Comparison of ENCODE assay signal across 19 mouse cellular contexts in the genomic region with DNA sequence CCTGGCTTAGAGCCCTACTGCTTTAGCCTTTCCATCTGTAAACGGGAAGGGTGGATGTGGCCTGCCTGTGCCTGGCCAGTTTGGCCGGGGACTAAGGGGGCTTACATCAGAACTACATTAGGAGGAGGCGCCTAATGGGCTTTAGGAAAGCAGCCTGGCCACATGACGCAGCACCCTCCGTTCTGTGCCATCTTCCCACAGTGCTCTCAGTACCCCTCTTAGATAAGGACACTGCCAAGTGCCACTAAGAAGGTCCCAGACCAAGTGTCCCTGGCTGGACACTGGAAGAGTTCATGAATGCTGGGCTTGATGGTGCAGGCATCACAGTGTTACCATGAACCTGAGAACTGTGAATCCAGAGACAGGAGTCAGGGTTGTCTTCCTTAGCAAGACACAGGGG. TPM values are rescaled to one million over a fixed set of nuclear protein-coding genes. Genes with fewer than 3 reads are reported as not detected.
A peak's percentile ranks its signal among the peaks of the same experiment; 100 is the strongest.
DNase-seq lines count a peak whose midpoint lies in the region; ATAC-seq and TF ChIP-seq lines count a peak whose summit lies in the region.
"Had no signal": no experiment of that assay in that cellular context is flagged by ENCODE, and none has a peak within 500 bp of the region (broad histone marks: within the 10 kb centered on the region; RNA-seq: fewer than 3 reads in every experiment).

No protein-coding gene starts in this region.

- TF ChIP-seq EP300 in liver, postnatal 0 days (IDR thresholded peaks at IDR 0.05; ENCODE audit: low read depth), result no peak

- no peak for ATAC-seq in forebrain, postnatal 0 days
- no peak for ATAC-seq in heart, embryonic 15.5 days (replicated peaks; ENCODE audit: insufficient number of reproducible peaks, insufficient read depth, low FRiP score, low read depth)
- ATAC-seq in erythroid progenitor cell, adult 5-6 weeks (replicated peaks; ENCODE audit: low FRiP score, poor library complexity, severe bottlenecking), result peak; percentile 36; the same call in 1 of the 2 replicates
- peak; percentile 16 for ATAC-seq in liver, postnatal 0 days
- ATAC-seq: activated CD4-positive, CD25-positive, alpha-beta regulatory T cell, adult 4 months; forebrain, embryonic 14.5 days; midbrain, embryonic 16.5 days had no signal

- H3K27me3 ChIP-seq in forebrain, embryonic 10.5 days (ENCODE audit: poor library complexity, severe bottlenecking), result no peaks in the 10 kb centered on the region
- no peaks in the 10 kb centered on the region for H3K27me3 ChIP-seq in forebrain, postnatal 0 days (ENCODE audit: insufficient read depth, low read length)
- no peaks in the 10 kb centered on the region for H3K27me3 ChIP-seq in heart, embryonic 15.5 days
- no peaks in the 10 kb centered on the region for H3K27me3 ChIP-seq in liver, postnatal 0 days (ENCODE audit: insufficient read depth, low read length)
- H3K27me3 ChIP-seq: neural tube, embryonic 12.5 days had no signal

- TF ChIP-seq CTCF in forebrain, postnatal 0 days (IDR thresholded peaks at IDR 0.05; ENCODE audit: low read depth), result no peak
- no peak for TF ChIP-seq CTCF in liver, postnatal 0 days (IDR thresholded peaks at IDR 0.05; ENCODE audit: low read depth)

- no peaks in the 10 kb centered on the region for H3K9me3 ChIP-seq in forebrain, embryonic 10.5 days
- no peaks in the 10 kb centered on the region for H3K9me3 ChIP-seq in forebrain, postnatal 0 days (ENCODE audit: low read length)
- H3K9me3 ChIP-seq in heart, embryonic 15.5 days (replicated peaks), result no peaks in the 10 kb centered on the region
- H3K9me3 ChIP-seq in liver, postnatal 0 days (ENCODE audit: low read length), result no peaks in the 10 kb centered on the region
- H3K9me3 ChIP-seq: hindbrain, embryonic 10.5 days; neural tube, embryonic 12.5 days had no signal

- H3K4me3 ChIP-seq in forebrain, embryonic 10.5 days, result no peak overlapping the region
- no peak overlapping the region for H3K4me3 ChIP-seq in forebrain, postnatal 0 days (ENCODE audit: low read depth, low read length)
- H3K4me3 ChIP-seq in heart, embryonic 15.5 days, result no peak overlapping the region
- H3K4me3 ChIP-seq in liver, postnatal 0 days (ENCODE audit: low read depth, low read length), result no peak overlapping the region
- H3K4me3 ChIP-seq: hindbrain, embryonic 10.5 days; left cerebral cortex, adult 2 months; neural tube, embryonic 12.5 days had no signal

- no peak overlapping the region for H3K4me2 ChIP-seq in forebrain, postnatal 0 days (ENCODE audit: low read depth)
- H3K4me2 ChIP-seq in heart, embryonic 15.5 days, result no peak overlapping the region
- peak overlapping the region; percentile 55 for H3K4me2 ChIP-seq in liver, postnatal 0 days (ENCODE audit: low read depth, low read length)
- H3K4me2 ChIP-seq: neural tube, embryonic 12.5 days had no signal

- no peak overlapping the region for H3K9ac ChIP-seq in forebrain, postnatal 0 days
- no peak overlapping the region for H3K9ac ChIP-seq in heart, embryonic 15.5 days
- no peak overlapping the region; the same call in 1 of the 2 replicates for H3K9ac ChIP-seq in liver, postnatal 0 days (replicated peaks)
- H3K9ac ChIP-seq: neural tube, embryonic 12.5 days had no signal

- no peaks in the 10 kb centered on the region; the same call in 1 of the 2 replicates for H3K36me3 ChIP-seq in forebrain, embryonic 10.5 days (replicated peaks)
- no peaks in the 10 kb centered on the region for H3K36me3 ChIP-seq in forebrain, postnatal 0 days (ENCODE audit: insufficient read depth)
- no peaks in the 10 kb centered on the region for H3K36me3 ChIP-seq in heart, embryonic 15.5 days
- H3K36me3 ChIP-seq in liver, postnatal 0 days (replicated peaks; ENCODE audit: insufficient read depth, low read length), result peaks cover 14% of the 10 kb centered on the region
- H3K36me3 ChIP-seq: hindbrain, embryonic 10.5 days; neural tube, embryonic 12.5 days had no signal

- H3K27ac ChIP-seq in forebrain, embryonic 10.5 days, result 0 out of 2 replicates have a peak overlapping the region, but pooled peaks have one; percentile 16
- no peak overlapping the region for H3K27ac ChIP-seq in forebrain, postnatal 0 days (ENCODE audit: low read depth, low read length)
- 0 out of 2 replicates have a peak overlapping the region, but pooled peaks have one; percentile 22 for H3K27ac ChIP-seq in heart, embryonic 15.5 days
- H3K27ac ChIP-seq in liver, postnatal 0 days (ENCODE audit: low read depth), result peak overlapping the region; percentile 90
- H3K27ac ChIP-seq: hindbrain, embryonic 10.5 days; left cerebral cortex, adult 2 months; neural tube, embryonic 12.5 days; stomach, postnatal 0 days had no signal

- DNase-seq in forebrain, embryonic 10.5 days (ENCODE audit: extremely low spot score, low spot score), result no peak
- DNase-seq in forebrain, postnatal 0 days, result no peak
- DNase-seq in heart, adult 8-10 months (ENCODE audit: low spot score), result no peak
- no peak for DNase-seq in liver, postnatal 0 days
- DNase-seq in left cerebral cortex, adult 11 months (ENCODE audit: low spot score), result no peak
- no peak for DNase-seq in embryo, embryonic 10 days (ENCODE audit: low spot score)
- DNase-seq: cerebellum, adult 11 months; kidney, adult 9 months; right cerebral cortex, postnatal 14 days; thymus, postnatal 14 days had no signal

- 90% methylated on average over 5 of the region's 5 CpGs for WGBS in forebrain, embryonic 10.5 days
- WGBS in forebrain, postnatal 0 days, result 79% methylated on average over 5 of the region's 5 CpGs
- WGBS in heart, embryonic 15.5 days, result 71% methylated on average over 5 of the region's 5 CpGs
- WGBS in liver, postnatal 0 days (ENCODE audit: insufficient replicate concordance), result 56% methylated on average over 5 of the region's 5 CpGs

- peaks cover 29% of the 10 kb centered on the region for H3K4me1 ChIP-seq in forebrain, embryonic 10.5 days
- H3K4me1 ChIP-seq in forebrain, postnatal 0 days (ENCODE audit: insufficient read depth), result peaks cover under 1% of the 10 kb centered on the region; the same call in 1 of the 2 replicates
- H3K4me1 ChIP-seq in heart, embryonic 15.5 days (replicated peaks), result peaks cover 48% of the 10 kb centered on the region
- H3K4me1 ChIP-seq in liver, postnatal 0 days (ENCODE audit: insufficient read depth), result peaks cover 57% of the 10 kb centered on the region

RNA-seq across cellular contexts. Expression of gene Cd9, which starts 20.7 kb away (rescaled TPM):
- 35.3 and 38.2 TPM in 2 replicates for polyA plus RNA-seq in forebrain, embryonic 10.5 days (2016; fragmentation: Nextera tagmentation; extraction: Ambion mirVana)
- 41.2 and 57.4 TPM in 2 replicates for total RNA-seq in forebrain, postnatal 0 days (2014; rRNA removed)
- 125 and 140 TPM in 2 replicates for polyA plus RNA-seq in forebrain, postnatal 0 days (2015; fragmentation: Nextera tagmentation; extraction: Ambion mirVana)
- polyA plus RNA-seq in heart, embryonic 15.5 days (2015; fragmentation: Nextera tagmentation; extraction: Ambion mirVana), result 91.7 and 118 TPM in 2 replicates
- total RNA-seq in heart, adult 8-10 months (2022), result 10 to 100 TPM; 39.4 to 57.8 (median 46.4) TPM
- total RNA-seq in erythroid progenitor cell, adult 5-6 weeks (2015; ENCODE audit: low replicate concordance), result 27.4 and 41.1 TPM in 2 replicates
- total RNA-seq in erythroid progenitor cell, adult 5-6 weeks (2017; ENCODE audit: low replicate concordance), result 8.1 and 10.1 TPM in 2 replicates
- polyA plus RNA-seq in liver, postnatal 0 days (2015; fragmentation: Nextera tagmentation; extraction: Ambion mirVana), result 243 and 249 TPM in 2 replicates

Comparison
In these comparisons a context has a peak if more than half of its experiments do, and no peak if none do; other contexts are left out.
1. ATAC-seq: peak in erythroid progenitor cell, adult 5-6 weeks (single experiment) and liver, postnatal 0 days (single experiment); none in forebrain, postnatal 0 days (single experiment) and heart, embryonic 15.5 days (single experiment).